Mouse (Mus musculus): ENCODE measurements around the gene Arhgap29.

DNA sequence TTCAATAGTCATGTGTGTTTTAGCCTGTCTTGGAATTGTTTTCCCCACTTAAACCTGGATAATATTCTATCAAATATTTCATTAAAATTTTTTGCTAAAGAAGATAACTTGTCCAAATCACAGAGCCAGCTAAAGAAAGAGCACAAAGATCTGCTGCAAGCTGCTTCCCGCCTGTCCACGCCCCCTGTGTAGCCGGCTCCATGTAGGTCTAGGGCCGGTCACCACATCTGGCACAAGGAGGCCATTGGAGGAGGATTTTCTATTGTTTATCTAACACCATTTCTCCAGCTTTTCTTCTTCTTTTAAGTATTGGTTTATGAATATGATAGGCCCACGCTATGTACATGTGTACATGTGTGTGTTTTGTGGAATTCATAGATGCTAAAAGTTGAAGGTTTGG lies 38.9 kb upstream of the Arhgap29 start:
- no peak for TF ChIP-seq POLR2A (IDR thresholded peaks at IDR 0.05; ENCODE audit: control insufficient read depth, extremely low read depth, insufficient read depth, low read length, poor library complexity)
- TF ChIP-seq CTCF (IDR thresholded peaks at IDR 0.05; ENCODE audit: borderline replicate concordance, control insufficient read depth, extremely low read depth, insufficient read depth, low read length, poor library complexity): no peak
